Mouse (Mus musculus): ENCODE results near the gene Cuta. TPM values are rescaled to one million over a fixed set of nuclear protein-coding genes. Genes with fewer than 3 reads are reported as not detected.

Gene Cuta
- total RNA-seq, 4 experiments from 2014 or later, result 86.5 to 102 (median 97.7) TPM

DNA sequence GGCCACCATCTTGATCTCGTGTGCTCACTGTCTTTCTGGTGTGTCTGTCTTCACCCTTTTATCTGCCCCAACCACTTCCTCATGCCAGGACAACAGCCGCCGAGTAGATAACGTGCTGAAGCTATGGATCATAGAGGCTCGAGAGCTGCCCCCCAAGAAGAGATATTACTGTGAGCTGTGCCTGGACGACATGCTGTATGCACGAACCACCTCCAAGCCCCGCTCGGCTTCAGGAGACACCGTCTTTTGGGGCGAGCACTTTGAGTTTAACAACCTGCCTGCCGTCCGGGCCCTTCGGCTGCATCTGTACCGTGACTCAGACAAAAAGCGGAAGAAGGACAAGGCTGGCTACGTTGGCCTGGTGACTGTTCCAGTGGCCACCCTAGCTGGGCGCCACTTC lies 17.5 kb upstream of the Cuta start:
- no peak for DNase-seq (ENCODE audit: low spot score in 2 of 2)

GRCm38 (mm10) chr17:26956309-26956708 lies 16.9 kb upstream of the Cuta start:
- DNase-seq (ENCODE audit: low spot score in 2 of 2), result no peak

DNA sequence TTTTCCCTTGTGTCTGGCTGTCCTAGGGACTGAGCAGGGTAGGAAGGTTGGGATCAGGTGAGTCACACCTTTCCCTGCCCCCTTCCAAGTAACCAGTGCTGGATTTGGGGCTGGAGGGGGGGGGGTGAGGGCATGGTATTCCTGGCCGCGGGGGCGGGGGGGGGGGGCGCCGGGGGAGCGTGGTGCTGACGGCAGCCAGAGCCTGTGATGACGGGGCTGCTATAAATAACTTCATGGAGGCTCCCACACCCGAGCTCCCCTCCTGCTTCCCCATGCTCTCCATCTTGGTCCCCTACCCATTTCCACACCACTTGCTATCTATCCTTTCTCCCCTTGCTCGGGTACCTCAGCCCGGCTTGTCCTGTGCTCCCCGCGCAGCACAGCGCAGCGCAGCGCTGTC lies 14.4 kb upstream of the Cuta start:
- DNase-seq (ENCODE audit: low spot score in 2 of 2), result no peak

DNA sequence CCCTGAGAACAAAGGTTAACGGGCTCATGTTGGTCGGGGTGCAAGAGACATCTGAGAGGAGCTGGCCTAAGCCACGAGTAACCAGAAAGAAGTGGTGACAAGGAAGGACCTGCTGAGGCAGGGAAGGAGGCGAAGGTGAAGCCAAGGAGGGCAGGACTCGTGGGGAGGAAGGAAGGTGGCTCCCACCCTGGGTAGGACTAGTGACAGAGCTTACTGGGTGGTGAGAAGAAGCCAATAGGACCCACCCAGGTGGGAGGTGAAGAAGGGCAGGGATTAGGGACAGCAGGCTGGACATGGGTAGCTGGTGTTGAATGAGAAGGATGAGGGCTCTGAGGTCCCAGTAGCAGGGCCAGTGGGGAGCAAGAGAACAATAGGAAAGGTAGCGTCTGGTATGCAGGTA lies 13.8 kb upstream of the Cuta start:
- no peak for DNase-seq (ENCODE audit: low spot score in 2 of 2)

GRCm38 (mm10) chr17:26951952-26952877 lies 12.8 kb upstream of the Cuta start:
- DNase-seq (ENCODE audit: low spot score in 2 of 2), result peak in 1 of 2 experiments; percentile 17

DNA sequence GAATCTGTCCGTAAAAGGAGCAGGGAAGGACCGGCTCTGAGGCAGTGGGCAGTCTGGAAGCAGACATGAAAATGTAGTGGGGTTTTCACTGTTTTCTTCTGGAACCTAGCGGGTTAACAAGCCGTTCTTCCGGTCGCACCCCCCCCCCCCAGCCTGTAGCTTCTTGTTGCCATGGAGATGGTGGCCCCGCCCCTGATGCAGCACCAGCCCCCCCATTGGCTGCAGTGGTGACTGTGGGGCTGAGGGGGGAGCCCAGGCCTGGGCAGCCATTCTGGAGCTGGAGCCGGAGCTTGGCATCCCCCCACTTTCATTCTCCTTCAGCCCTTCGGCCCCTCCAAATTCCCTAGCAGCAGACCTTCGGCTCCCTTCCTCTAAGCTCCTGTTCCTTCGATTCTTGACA lies 12.0 kb upstream of the Cuta start:
- peak in 1 of 2 experiments; percentile 88 for DNase-seq (ENCODE audit: low spot score in 2 of 2)

DNA sequence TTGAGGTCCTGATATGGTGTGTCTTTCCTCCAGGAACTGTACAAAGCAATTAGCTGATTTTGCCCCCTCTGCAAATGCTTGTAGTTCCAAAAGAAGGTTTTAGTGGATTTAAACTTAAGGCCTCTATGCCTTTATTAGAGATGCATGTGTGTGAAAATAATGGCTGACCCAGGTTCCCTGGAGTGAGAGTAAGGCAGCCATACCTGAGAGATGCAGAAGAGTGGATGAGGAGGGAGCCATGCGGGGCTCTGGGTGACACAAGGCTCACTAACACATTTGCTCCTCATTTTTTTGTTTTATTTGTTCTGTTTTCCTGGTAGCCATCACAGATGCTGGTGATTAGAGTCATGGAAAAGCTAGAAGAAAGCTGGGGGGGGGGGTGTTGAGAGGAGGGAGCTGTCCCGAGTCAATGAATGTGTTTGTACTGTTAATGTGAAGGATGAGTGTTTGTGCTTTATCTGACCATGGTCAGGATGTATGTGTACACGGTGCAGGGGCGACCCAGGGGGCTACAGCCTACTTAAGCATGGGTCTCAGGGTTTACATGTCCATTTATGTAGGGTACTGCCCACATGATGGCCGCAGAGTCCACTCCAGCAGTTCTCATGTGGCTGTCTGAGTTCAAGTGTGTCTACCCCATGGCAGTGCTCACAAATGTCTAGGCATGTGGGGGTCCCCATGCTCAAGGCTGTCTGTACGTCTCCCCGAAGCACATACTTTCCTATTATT lies 11.4 kb upstream of the Cuta start:
- DNase-seq (ENCODE audit: low spot score in 2 of 2), result peak in 1 of 2 experiments; percentile 26

GRCm38 (mm10) chr17:26949866-26950265 lies 10.5 kb upstream of the Cuta start:
- no peak for DNase-seq (ENCODE audit: low spot score in 2 of 2)

GRCm38 (mm10) chr17:26949051-26949577 lies 9.7 kb upstream of the Cuta start:
- no peak for DNase-seq (ENCODE audit: low spot score in 2 of 2)

DNA sequence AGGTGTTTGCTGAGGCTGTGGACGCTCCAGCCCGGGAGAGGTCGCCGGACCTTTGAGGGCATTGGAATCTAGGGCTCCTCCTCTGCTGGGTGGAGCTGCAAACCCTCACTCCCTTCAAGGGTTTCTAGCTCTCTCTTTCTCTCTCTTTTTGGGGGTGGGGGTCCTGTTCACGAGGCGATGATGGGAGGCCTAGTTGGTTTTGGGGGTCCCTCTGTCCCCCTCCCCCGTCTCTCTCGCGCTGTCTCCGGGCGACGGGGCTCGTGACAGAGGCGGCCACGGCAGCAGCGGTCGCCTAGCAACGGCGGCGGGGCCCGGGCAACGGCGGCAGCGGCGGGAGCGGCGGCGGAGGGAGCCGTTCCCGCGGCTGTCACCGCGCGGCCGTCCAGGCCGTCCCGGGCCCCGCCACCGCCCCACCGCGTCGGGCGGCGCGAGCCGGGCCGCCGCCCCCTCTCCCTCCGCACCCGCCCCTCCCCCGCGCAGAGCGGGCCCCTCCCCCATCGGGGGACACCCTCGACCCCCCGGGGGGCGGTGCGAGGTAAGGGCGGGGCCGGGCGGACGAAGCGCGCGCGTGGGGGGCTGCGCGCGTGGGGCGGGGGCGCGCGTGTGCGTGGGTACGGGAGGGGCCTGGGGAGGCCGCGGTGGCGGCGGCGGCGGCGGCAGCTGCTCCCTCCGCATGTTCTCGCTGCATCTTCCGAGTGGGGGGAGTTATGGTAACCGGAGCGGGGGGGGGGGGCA lies 9.1 kb upstream of the Cuta start:
- DNase-seq (ENCODE audit: low spot score in 2 of 2), result peak in 1 of 2 experiments; percentile 59

- no peak for DNase-seq (ENCODE audit: low spot score in 2 of 2)
Measured at GRCm38 (mm10) chr17:26947231-26948100, 8.1 kb upstream of the Cuta start.

DNA sequence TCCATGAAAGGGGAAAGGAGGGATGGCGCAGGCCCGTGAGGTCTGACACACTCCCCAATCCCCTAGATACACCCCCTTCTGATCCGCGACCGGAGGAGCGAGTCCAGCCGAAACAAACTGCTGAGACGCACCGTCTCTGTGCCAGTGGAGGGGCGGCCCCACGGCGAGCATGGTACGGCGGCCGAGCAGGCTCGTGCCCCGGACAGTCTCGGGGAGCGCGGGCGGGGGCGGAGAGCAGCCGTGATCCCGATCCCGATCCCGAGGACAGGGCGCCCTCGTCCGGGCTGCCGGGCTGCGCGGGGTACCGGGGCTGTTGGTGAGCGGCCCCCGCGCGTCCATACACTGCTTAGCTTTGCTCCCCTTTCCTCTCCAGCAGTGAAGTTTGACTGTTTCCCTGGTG lies 7.2 kb upstream of the Cuta start:
- peak; percentile 68 to 69 for DNase-seq (ENCODE audit: low spot score in 2 of 2)

- peak in 1 of 2 experiments; percentile 44 for DNase-seq (ENCODE audit: low spot score in 2 of 2)
Measured at GRCm38 (mm10) chr17:26945824-26946495, 6.6 kb upstream of the Cuta start.

DNA sequence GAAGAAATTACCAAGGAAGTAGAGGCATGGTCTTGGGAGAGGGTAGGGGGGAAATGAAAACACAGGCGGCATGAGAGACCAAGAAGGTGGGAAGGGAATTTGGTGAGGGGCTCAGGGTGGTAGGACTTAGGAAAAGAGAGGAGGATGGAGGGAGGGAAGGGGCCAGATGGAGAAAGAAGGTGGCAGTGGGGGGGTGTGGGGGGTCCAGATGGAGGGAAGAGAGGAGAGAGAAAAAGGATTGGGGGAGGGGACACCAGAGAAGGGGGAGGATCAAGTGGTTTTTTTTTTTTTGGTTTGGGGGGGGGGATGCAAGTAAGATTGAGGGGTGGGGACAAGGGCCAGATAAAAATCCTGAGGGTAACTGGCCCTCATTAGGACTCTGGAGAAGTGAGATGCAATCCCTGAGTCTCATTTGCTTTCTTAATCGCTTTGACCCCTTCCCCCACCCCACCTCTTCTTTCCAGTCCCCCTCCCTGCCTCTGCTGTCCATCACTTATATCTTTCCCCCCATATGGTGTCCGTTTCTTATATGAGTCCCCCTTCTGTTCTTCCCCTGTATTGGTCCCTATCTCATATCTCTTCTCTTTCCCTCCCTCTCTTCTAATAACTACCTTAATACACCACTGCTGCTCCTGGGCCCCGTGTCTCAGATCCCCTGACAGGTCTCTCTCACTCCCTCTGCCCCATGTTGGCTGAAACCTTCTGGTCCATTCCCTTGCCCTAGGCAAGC lies 2.6 kb upstream of the Cuta start:
- DNase-seq (ENCODE audit: low spot score in 2 of 2), result no peak

DNA sequence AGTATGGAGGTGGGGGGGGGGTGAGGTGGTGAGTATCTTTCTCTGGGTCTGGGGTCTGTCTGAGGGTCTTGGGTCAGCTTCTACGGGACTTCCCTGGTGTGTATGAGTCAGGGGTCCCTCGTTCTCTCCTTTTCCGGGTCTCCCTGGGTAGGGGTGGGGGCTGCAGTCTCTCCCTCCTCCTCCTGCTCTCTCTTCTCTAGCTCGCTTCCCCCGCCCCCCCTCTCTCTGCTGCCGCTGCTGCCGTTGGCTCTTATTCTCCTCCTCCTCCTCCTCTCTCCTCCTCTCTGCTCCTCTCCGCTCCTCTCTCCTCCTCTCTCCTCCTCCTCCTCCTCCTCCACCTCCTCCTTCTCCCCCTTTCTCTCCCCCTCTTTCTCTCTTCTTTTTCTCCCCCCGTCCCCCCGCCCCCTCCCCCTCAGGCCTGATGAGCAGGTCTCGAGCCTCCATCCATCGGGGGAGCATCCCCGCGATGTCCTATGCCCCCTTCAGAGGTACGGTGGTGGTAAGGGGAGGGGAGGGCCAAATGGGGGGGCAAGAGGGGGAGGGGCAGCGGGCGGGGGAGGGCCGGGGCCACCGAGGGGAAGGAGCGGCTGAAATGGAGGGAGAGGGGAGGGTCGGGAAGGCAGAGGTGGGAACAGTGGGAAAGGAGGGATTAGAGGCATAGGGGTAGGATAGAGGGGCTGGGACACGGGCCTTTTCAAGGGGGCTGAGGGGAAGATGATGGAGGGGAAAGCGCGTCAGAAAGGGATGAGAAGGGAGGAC lies 1.8 kb upstream of the Cuta start, which contains the start of gene Syngap1:
Gene Syngap1 (plus strand): TSS at position 223 of the 759 bp plus-strand sequence.
- DNase-seq (ENCODE audit: low spot score in 2 of 2), result no peak

DNA sequence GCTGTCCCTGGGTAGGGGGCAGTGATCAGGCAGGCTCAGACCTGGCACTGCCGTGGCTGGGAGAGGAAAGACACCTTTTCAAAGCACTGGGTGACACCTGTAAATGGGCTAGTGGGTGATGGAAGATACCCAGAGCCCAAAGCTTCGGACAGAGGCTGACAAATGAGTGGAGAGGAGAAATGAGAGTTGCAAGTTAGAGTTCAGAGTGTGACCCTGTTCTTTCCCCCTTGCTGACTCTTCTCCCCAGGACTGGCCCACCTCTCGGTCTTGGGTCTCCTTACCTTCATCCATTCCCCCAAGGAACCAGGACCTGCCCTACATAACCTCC lies 568 bp upstream of the Cuta start:
- DNase-seq (ENCODE audit: low spot score in 2 of 2), result no peak

- no peak for DNase-seq (ENCODE audit: low spot score in 2 of 2)
Measured at GRCm38 (mm10) chr17:26938731-26939130, 638 bp downstream of the Cuta start.

- DNase-seq (ENCODE audit: low spot score in 2 of 2), result no peak
Measured at GRCm38 (mm10) chr17:26937883-26938695, 1.3 kb downstream of the Cuta start.
